Mouse (Mus musculus) kidney, embryonic 14.5 days (tissue): ENCODE data around the gene Rplp1. TPM values are rescaled to one million over a fixed set of nuclear protein-coding genes. Genes with fewer than 3 reads are reported as not detected.

Experiments
- ATAC-seq: fragments of 200-750 bp; cut with Nextera tagmentation; 2 replicates; pipeline ENCODE4 v1.8.0; 2017; ENCODE audit warnings: moderate number of reproducible peaks, mild to moderate bottlenecking, moderate TSS enrichment, moderate library complexity; ENCODE audit not compliant: low FRiP score, low TSS enrichment
- H3K27ac ChIP-seq: fragments of 300-500 bp; sonication (generic); 2 replicates; pipeline ENCODE4 v1.5.1; 2014; ENCODE audit warnings: low read depth, mild to moderate bottlenecking, low read length, moderate library complexity, mixed read lengths
- H3K27me3 ChIP-seq: fragments of 300-500 bp; sonication (generic); 2 replicates; pipeline ENCODE4 v1.6.1; 2014; ENCODE audit warnings: mild to moderate bottlenecking, low read length; ENCODE audit not compliant: control insufficient read depth, insufficient read depth
- H3K36me3 ChIP-seq: fragments of 300-500 bp; sonication (generic); 2 replicates; pipeline ENCODE4 v1.6.1; 2014; ENCODE audit warnings: low read length, mixed read lengths; ENCODE audit not compliant: control insufficient read depth, insufficient read depth
- H3K4me1 ChIP-seq: fragments of 300-500 bp; sonication (generic); 2 replicates; pipeline ENCODE4 v1.6.1; 2014; ENCODE audit warnings: low read length, mixed read lengths; ENCODE audit not compliant: control insufficient read depth, insufficient read depth
- H3K4me2 ChIP-seq: fragments of 300-500 bp; sonication (generic); replicated peaks from 2 replicates; pipeline ENCODE4 v1.6.1; 2014; ENCODE audit warnings: low read depth, mild to moderate bottlenecking, low read length
- H3K4me3 ChIP-seq: fragments of 300-500 bp; sonication (generic); 2 replicates; pipeline ENCODE4 v1.5.1; 2014; ENCODE audit warnings: mild to moderate bottlenecking, low read length
- H3K9ac ChIP-seq: fragments of 300-500 bp; sonication (generic); 2 replicates; pipeline ENCODE4 v1.6.1; 2014; ENCODE audit warnings: low read depth, mild to moderate bottlenecking, low read length, moderate library complexity
- H3K9me3 ChIP-seq: fragments of 300-500 bp; sonication (generic); 2 replicates; pipeline ENCODE4 v1.6.1; 2016; ENCODE audit warnings: low read length; ENCODE audit not compliant: control insufficient read depth
- WGBS: fragments of 180-500 bp; shearing (Covaris S2); extraction: QIAGEN DNeasy Blood & Tissue Kit; methylation state at CpG from one replicate; pipeline ENCODE4 v1.1.7; 2014; 5-methylcytosine and 5-hydroxymethylcytosine counted together
- polyA plus RNA-seq: library from polyadenylated mRNA; unstranded; fragments of >200 nt; fragmentation: Nextera tagmentation; extraction: Ambion mirVana; gene quantifications from 2 replicates; pipeline ENCODE4 v1.2.1, GENCODE M21; 2014

Gene Rplp1
- polyA plus RNA-seq, 1 experiment from 2014 or later = 1,603 TPM

DNA sequence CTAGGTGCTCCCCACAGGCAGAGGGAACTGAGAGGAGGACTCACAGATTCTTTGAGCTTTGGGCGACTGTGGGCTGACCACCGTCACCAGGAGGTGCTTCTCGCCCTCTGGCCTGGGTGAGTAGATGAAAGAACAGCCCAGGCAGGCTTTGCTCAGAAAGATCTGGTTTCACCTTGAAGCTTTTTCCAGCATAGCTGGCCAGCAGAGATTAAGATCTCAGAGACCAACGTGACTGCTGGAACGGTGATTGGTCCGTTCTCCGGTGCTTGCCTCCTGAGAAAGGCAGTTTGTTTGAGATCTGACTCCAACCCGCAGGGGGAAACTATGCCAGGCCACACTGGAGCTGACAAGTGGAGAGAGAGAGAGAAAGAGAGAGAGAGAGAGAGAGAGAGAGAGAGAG is 19.3 kb downstream of the Rplp1 start:
- no peak overlapping the region for H3K4me2 ChIP-seq
- H3K4me3 ChIP-seq = no peak overlapping the region
- H3K27me3 ChIP-seq = peaks cover 12% of the 10 kb centered on the region
- peak overlapping the region; percentile 71 for H3K27ac ChIP-seq
- no peaks in the 10 kb centered on the region for H3K36me3 ChIP-seq
- 39% methylated on average over 8 of the region's 8 CpGs for WGBS
- 0 out of 2 replicates have a peak overlapping the region, but pooled peaks have one; percentile 4 for H3K9ac ChIP-seq
- no peaks in the 10 kb centered on the region for H3K9me3 ChIP-seq
- peaks cover 6% of the 10 kb centered on the region; the same call in 1 of the 2 replicates for H3K4me1 ChIP-seq
- ATAC-seq = peak; percentile 53; the same call in 1 of the 2 replicates

DNA sequence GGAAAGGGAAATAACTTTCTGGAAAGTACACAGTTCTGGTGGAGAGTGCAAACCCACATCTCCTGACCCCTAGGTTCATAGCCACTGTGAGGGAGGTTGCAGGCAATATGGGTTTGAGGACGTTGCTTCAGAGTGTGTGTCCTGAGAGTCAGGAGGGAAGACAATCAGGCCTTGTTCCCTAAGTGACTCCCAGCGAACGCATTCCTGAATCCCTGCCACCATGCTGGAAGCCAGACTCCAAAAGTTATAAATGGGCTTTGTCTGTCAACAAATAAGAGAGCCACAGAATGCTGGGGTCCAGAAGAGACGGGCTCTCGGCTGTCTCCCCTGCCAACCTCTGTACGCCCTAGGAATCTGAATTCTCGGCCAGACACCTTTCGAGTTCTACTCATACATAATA is 24.5 kb downstream of the Rplp1 start:
- 73% methylated on average over 8 of the region's 8 CpGs for WGBS
- no peaks in the 10 kb centered on the region for H3K9me3 ChIP-seq
- no peak overlapping the region for H3K9ac ChIP-seq
- no peak for ATAC-seq
- no peaks in the 10 kb centered on the region for H3K4me1 ChIP-seq
- no peak overlapping the region for H3K4me2 ChIP-seq
- H3K27ac ChIP-seq = no peak overlapping the region
- H3K27me3 ChIP-seq = 0 out of 2 replicates have a peak, but pooled peaks cover 3% of the 10 kb centered on the region
- H3K36me3 ChIP-seq = no peaks in the 10 kb centered on the region
- no peak overlapping the region for H3K4me3 ChIP-seq

DNA sequence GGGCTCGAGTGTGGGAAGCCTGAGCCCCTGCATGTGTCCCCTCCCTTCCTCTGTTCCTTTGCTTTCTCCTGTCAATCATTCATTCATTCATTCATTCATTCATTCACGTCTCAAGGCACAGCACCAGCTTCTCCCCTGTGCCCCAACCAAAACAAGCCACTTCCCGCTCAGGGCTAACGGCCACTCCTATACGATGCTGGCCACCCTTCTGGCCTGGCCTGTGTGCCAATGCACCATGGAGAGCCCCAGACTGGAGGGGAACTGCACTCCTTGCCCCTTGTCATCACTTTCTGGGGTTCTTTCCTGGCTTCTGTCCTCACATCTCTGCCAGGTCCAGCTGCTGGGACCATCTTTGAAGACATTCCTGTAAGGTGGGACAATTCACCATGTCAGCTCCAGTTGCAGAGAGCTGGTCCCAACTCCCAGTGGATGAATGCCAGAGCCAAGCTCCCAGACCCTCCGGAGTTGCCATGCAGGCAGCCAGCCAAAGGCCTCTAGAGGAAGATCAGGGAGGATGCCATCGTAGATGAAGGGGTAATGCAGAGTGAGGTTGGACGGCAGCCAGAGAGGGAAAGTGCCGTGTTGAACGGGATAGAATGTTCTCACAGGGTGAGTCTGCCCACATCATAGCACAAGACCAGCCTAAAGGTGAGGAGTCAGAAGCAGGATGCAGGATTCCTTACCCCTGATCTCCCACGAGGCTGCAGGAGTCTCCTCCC is 26.5 kb downstream of the Rplp1 start:
- H3K4me3 ChIP-seq = no peak overlapping the region
- no peaks in the 10 kb centered on the region for H3K4me1 ChIP-seq
- WGBS = 73% methylated on average over 11 of the region's 11 CpGs
- no peak overlapping the region for H3K9ac ChIP-seq
- H3K27me3 ChIP-seq = 0 out of 2 replicates have a peak, but pooled peaks cover 2% of the 10 kb centered on the region
- no peak for ATAC-seq
- no peak overlapping the region for H3K4me2 ChIP-seq
- H3K36me3 ChIP-seq = no peaks in the 10 kb centered on the region
- H3K27ac ChIP-seq = no peak overlapping the region
- no peaks in the 10 kb centered on the region for H3K9me3 ChIP-seq

DNA sequence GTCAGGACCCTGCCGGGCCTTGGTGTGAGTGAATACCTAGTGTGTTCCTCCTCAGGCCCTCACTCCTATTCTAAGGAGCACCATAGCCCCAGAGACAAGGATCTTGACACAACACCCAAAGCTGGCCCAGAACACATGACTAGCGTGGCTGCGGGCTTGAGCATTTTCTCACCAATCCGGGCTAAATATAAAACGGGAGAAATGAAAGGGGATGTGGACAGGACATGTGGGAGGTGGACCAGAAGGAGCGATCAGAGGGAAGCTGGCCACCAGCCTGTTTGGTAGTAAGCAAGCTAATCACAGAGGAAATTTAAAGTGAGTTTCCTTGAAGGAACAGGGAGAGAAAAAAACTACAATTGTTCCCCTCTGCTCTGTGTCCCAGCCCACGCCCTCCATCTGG is 28.4 kb downstream of the Rplp1 start:
- Histone ChIP-seq H3K4me2 (no peak overlapping the region), H3K4me3 (no peak overlapping the region), H3K9me3 (no peaks in the 10 kb centered on the region), H3K4me1 (no peaks in the 10 kb centered on the region), H3K27me3 (no peaks in the 10 kb centered on the region), H3K36me3 (no peaks in the 10 kb centered on the region), H3K9ac (no peak overlapping the region), H3K27ac (no peak overlapping the region)
- WGBS = 78% methylated on average over 7 of the region's 7 CpGs
- no peak for ATAC-seq

DNA sequence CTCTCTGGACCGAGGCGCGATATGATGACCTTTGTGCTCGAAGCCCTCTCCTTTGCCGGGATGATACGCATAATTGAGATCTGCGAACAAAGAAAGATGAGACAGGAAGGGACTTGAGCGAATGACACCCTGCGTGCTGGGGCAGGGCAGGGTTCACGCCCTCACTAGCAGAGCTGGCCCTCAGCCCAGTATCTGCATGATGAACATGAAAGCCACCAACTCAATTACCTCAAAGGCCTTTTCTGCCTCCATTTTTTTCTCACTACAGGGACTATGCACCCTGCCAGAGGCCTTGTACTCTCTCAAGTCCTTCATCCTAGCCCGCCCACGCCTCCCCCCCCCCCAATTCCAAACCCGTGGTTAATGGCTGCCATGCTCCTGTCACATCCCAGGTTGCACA is 29.4 kb downstream of the Rplp1 start:
- Histone ChIP-seq H3K9ac (no peak overlapping the region), H3K4me2 (no peak overlapping the region), H3K4me3 (no peak overlapping the region), H3K36me3 (no peaks in the 10 kb centered on the region), H3K27ac (no peak overlapping the region), H3K4me1 (no peaks in the 10 kb centered on the region), H3K9me3 (no peaks in the 10 kb centered on the region), H3K27me3 (no peaks in the 10 kb centered on the region)
- no peak for ATAC-seq
- WGBS = 64% methylated on average over 13 of the region's 13 CpGs

DNA sequence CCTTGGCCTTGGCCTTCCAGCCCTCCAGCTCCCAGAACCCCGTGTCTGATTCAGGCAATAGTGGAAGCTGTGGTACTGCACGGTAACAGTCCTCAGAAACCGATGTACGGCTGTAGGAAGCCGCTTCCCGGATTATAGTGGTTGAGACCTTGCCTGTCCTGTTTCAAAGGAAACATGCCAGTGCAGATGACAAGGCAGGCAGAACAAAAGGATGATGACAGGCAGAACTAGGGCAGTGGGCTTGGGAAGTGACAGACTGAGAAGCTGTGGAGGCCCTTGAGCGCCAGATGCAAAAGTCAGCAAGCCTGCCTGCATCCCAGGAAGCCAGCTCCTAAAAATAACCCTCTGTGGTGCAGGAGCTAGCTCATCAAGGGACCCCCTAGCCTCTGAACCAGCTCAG is 30.0 kb downstream of the Rplp1 start:
- no peak overlapping the region for H3K9ac ChIP-seq
- H3K4me2 ChIP-seq = no peak overlapping the region
- no peaks in the 10 kb centered on the region for H3K4me1 ChIP-seq
- no peak for ATAC-seq
- 87% methylated on average over 7 of the region's 7 CpGs for WGBS
- no peak overlapping the region for H3K4me3 ChIP-seq
- H3K36me3 ChIP-seq = no peaks in the 10 kb centered on the region
- H3K27me3 ChIP-seq = no peaks in the 10 kb centered on the region
- H3K9me3 ChIP-seq = no peaks in the 10 kb centered on the region
- H3K27ac ChIP-seq = no peak overlapping the region

DNA sequence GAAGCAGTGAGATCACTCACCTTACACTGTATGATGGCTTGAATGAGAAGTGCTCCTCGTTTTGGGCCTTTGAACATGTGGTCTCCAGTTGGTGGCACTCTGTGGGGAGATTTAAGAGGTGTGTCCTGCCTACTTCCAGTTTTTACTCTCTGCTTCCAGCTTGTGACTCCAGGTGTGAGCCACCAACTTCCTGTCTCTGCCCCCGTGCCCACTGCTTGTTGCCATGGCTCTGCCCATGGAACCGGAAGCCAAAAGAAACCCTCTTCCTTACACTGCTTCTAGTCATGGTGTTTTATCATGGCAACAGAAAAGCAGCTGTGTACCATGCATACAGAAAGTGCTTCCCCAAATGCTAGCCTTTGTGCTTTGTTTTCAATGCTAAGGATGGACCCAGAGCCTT is 32.2 kb downstream of the Rplp1 start:
- Histone ChIP-seq H3K4me1 (peaks cover 7% of the 10 kb centered on the region; the same call in 1 of the 2 replicates), H3K27ac (no peak overlapping the region), H3K9me3 (no peaks in the 10 kb centered on the region), H3K4me2 (no peak overlapping the region), H3K27me3 (no peaks in the 10 kb centered on the region), H3K9ac (no peak overlapping the region), H3K36me3 (no peaks in the 10 kb centered on the region), H3K4me3 (no peak overlapping the region)
- ATAC-seq = no peak
- 58% methylated on average over 3 of the region's 3 CpGs for WGBS

DNA sequence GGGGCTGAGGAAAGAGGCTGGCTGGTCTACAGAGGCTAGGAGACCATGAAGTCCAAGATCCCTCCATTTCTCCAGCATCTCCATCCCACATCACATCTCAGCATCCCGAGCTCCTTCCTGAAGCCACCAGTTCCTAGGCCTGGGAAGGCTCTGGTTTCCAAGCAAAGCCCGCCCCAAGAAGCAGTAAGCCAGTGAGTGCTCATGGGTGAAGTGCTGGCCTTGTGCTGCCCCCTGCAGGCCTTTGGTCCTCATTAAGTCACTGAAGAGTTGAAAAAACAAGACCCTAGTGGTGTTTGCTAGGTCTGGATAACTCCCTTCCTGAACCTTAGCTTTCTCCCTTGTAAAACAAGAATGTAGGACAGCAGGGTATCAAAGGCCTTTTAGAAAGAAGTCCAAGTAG is 35.5 kb downstream of the Rplp1 start:
- Histone ChIP-seq H3K9me3 (no peaks in the 10 kb centered on the region), H3K4me3 (no peak overlapping the region), H3K27me3 (no peaks in the 10 kb centered on the region), H3K4me2 (no peak overlapping the region), H3K9ac (no peak overlapping the region), H3K27ac (no peak overlapping the region), H3K4me1 (peaks cover 12% of the 10 kb centered on the region; the same call in 1 of the 2 replicates), H3K36me3 (no peaks in the 10 kb centered on the region)
- 25% methylated on average over 2 of the region's 2 CpGs for WGBS
- ATAC-seq = peak; percentile 43; the same call in 1 of the 2 replicates

DNA sequence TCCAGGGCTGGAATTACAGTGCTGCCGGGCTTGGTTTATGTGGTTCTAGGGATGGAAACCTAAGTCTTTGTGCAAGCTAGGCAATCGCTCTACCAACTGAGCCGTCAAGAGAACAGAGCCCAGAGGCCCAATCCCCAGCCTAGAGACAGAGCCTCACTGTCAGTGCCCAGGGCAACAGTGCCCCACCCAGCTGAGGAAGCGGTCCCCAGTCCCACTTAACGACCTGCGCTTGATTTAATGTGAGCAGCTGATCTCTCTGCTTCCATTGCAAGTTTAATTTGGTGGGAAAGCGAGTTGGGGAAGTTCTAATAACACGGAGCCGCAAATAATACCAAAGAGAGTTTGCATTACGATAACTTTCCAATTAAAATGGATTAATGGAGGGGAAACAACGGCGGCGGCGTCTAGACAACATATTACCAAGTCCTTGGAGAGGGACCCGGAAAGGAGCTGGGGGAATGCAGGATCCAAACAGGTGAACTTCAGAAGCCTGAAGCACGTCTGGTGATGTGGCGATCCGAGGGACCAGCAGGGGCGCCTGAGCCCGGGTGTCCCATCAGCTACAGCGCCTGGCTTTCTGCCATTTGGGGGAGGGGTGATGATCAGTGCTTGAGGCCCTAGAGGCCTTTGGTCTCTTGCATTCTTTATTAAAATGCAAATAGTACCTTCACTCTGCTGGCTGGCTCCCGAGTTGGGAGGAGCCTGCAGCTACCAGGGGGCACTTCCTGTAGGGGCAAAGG is 36.8 kb downstream of the Rplp1 start:
- Histone ChIP-seq H3K4me1 (peaks cover 16% of the 10 kb centered on the region; the same call in 1 of the 2 replicates), H3K4me3 (no peak overlapping the region), H3K27me3 (no peaks in the 10 kb centered on the region), H3K9ac (no peak overlapping the region), H3K9me3 (no peaks in the 10 kb centered on the region), H3K36me3 (no peaks in the 10 kb centered on the region), H3K27ac (no peak overlapping the region), H3K4me2 (no peak overlapping the region; the same call in 1 of the 2 replicates)
- WGBS = 12% methylated on average over 22 of the region's 22 CpGs
- peak; percentile 42; the same call in 1 of the 2 replicates for ATAC-seq
